Mouse (Mus musculus): ENCODE measurements around the gene Rad51d. TPM values are rescaled to one million over a fixed set of nuclear protein-coding genes. Genes with fewer than 3 reads are reported as not detected.
A peak's percentile ranks its signal among the peaks of the same experiment; 100 is the strongest.

Gene Rad51d
- polyA plus RNA-seq, 2 experiments from 2014 or later: 26.7 to 35.3 TPM

GRCm38 (mm10) chr11:82889524-82890341, 681 bp downstream of the Rad51d start:
- peak; percentile 55 for ATAC-seq

- no peak for ATAC-seq
These were observed 1.9 kb downstream of the Rad51d start for GRCm38 (mm10) chr11:82888491-82888946.

GRCm38 (mm10) chr11:82886559-82886958, 3.9 kb downstream of the Rad51d start:
- no peak for ATAC-seq

- no peak for ATAC-seq
These were observed 7.2 kb downstream of the Rad51d start for GRCm38 (mm10) chr11:82883180-82883579.

GRCm38 (mm10) chr11:82877726-82878344, 12.6 kb downstream of the Rad51d start:
- ATAC-seq: no peak

GRCm38 (mm10) chr11:82875631-82876030, 14.8 kb downstream of the Rad51d start:
- no peak for ATAC-seq

GRCm38 (mm10) chr11:82874924-82875323, 15.5 kb downstream of the Rad51d start:
- ATAC-seq: no peak

GRCm38 (mm10) chr11:82871031-82871446, 19.4 kb downstream of the Rad51d start, which contains the start of gene Rffl:
Gene Rffl, minus strand, starts transcription at chr11:82871210.
- peak; percentile 84 for ATAC-seq

GRCm38 (mm10) chr11:82870173-82871030, 20.0 kb downstream of the Rad51d start:
- peak; percentile 51 for ATAC-seq

GRCm38 (mm10) chr11:82869506-82870172, 20.8 kb downstream of the Rad51d start:
- no peak for ATAC-seq

GRCm38 (mm10) chr11:82867956-82868355, 22.5 kb downstream of the Rad51d start:
- ATAC-seq: no peak

- no peak for ATAC-seq
These were observed 23.4 kb downstream of the Rad51d start for GRCm38 (mm10) chr11:82866850-82867564.

- ATAC-seq: no peak
These were observed 24.5 kb downstream of the Rad51d start for GRCm38 (mm10) chr11:82865957-82866356.

- ATAC-seq: no peak
These were observed 26.9 kb downstream of the Rad51d start for GRCm38 (mm10) chr11:82863488-82863931.

GRCm38 (mm10) chr11:82863059-82863458, 27.4 kb downstream of the Rad51d start:
- no peak for ATAC-seq

- ATAC-seq: no peak
These were observed 27.8 kb downstream of the Rad51d start for GRCm38 (mm10) chr11:82862638-82863037.

GRCm38 (mm10) chr11:82861558-82861957, 28.9 kb downstream of the Rad51d start:
- ATAC-seq: no peak

GRCm38 (mm10) chr11:82860759-82861158, 29.7 kb downstream of the Rad51d start:
- ATAC-seq: no peak

GRCm38 (mm10) chr11:82857307-82857848, 33.0 kb downstream of the Rad51d start:
- ATAC-seq: no peak

GRCm38 (mm10) chr11:82856032-82856431, 34.4 kb downstream of the Rad51d start:
- ATAC-seq: no peak

GRCm38 (mm10) chr11:82855327-82855973, 35.0 kb downstream of the Rad51d start:
- no peak for ATAC-seq
